Mouse (Mus musculus) CH12.LX (cell line): ENCODE measurements around the gene Csf2rb. TPM values are rescaled to one million over a fixed set of nuclear protein-coding genes. Genes with fewer than 3 reads are reported as not detected.

ENCODE experiments used
- DNase-seq: peaks from one replicate; pipeline ENCODE4 v3.0.0-alpha.2; 2013; ENCODE audit errors: extremely low read depth
- H3K27ac ChIP-seq: 2 replicates; pipeline ENCODE4 v1.5.1; 2012; ENCODE audit warnings: low read depth, mild to moderate bottlenecking, control low read depth, moderate library complexity; ENCODE audit not compliant: insufficient read depth
- H3K27me3 ChIP-seq: replicated peaks from 2 replicates; pipeline ENCODE3; 2012; ENCODE audit warnings: inconsistent platforms
- H3K36me3 ChIP-seq, 2 experiments: replicated peaks in 1 of 2; 2 replicates each; pipeline versions ENCODE3 to v1.6.1; 2012; ENCODE audit warnings: inconsistent platforms in 1 of 2, low read length in 1 of 2, mild to moderate bottlenecking in 1 of 2, mixed read lengths in 1 of 2, moderate library complexity in 1 of 2; ENCODE audit not compliant: control insufficient read depth in 1 of 2, insufficient read depth in 1 of 2
- H3K4me1 ChIP-seq, 2 experiments: 2 replicates each; pipeline ENCODE4 v1.6.1; 2012; ENCODE audit warnings: inconsistent platforms in 1 of 2, moderate library complexity in 1 of 2; ENCODE audit not compliant: insufficient read depth in 2 of 2, control insufficient read depth in 1 of 2
- H3K4me2 ChIP-seq: 2 replicates; pipeline ENCODE4 v1.6.1; 2012; ENCODE audit warnings: low read depth, mild to moderate bottlenecking, control low read depth; ENCODE audit not compliant: poor library complexity, insufficient read depth, severe bottlenecking
- H3K4me3 ChIP-seq, 3 experiments: fragments of 150-350 bp in 1 of 3; sonication (generic) in 1 of 3; replicated peaks in 1 of 3; 2 replicates each; pipeline versions ENCODE3 to v1.5.1; 2011 to 2012; ENCODE audit warnings: low read depth in 2 of 3, low read length in 2 of 3, mild to moderate bottlenecking in 2 of 3, moderate library complexity in 2 of 3, control low read depth in 1 of 3, improper control_type of control experiment in 1 of 3, inconsistent platforms in 1 of 3, mixed read lengths in 1 of 3; ENCODE audit not compliant: poor library complexity in 1 of 3
- H3K79me2 ChIP-seq: replicated peaks from 2 replicates; pipeline ENCODE4 v1.6.1; 2012; ENCODE audit warnings: mild to moderate bottlenecking, moderate library complexity; ENCODE audit not compliant: control insufficient read depth, poor library complexity, insufficient read depth, severe bottlenecking; ENCODE audit errors: extremely low read depth
- H3K9ac ChIP-seq: 2 replicates; pipeline ENCODE4 v1.6.1; 2012; ENCODE audit warnings: low read depth, mild to moderate bottlenecking, control low read depth, moderate library complexity; ENCODE audit not compliant: insufficient read depth
- H3K9me3 ChIP-seq: replicated peaks from 2 replicates; pipeline ENCODE3; 2012; ENCODE audit warnings: low read length, inconsistent platforms, mixed read lengths
- BHLHE40 ChIP-seq: IDR thresholded peaks from 2 replicates; pipeline ENCODE4 v1.6.1; 2011; ENCODE audit warnings: mild to moderate bottlenecking, low read depth, low read length, improper control_type of control experiment
- CHD1 ChIP-seq: IDR thresholded peaks from 2 replicates; pipeline ENCODE4 v1.6.1; 2012; ENCODE audit warnings: low read depth, low read length, improper control_type of control experiment, inconsistent platforms
- CTCF ChIP-seq, 2 experiments: IDR thresholded peaks in 1 of 2; conservative IDR thresholded peaks in 1 of 2; 2 replicates each; pipeline ENCODE4 v1.5.1; 2011 to 2012; ENCODE audit warnings: low read depth in 2 of 2, low read length in 2 of 2, improper control_type of control experiment in 1 of 2, inconsistent platforms in 1 of 2, mild to moderate bottlenecking in 1 of 2, moderate library complexity in 1 of 2
- ELF1 ChIP-seq: IDR thresholded peaks from 2 replicates; pipeline ENCODE4 v1.6.1; 2014; ENCODE audit warnings: low read depth, mild to moderate bottlenecking, inconsistent platforms, low read length, improper control_type of control experiment
- EP300 ChIP-seq: IDR thresholded peaks from 2 replicates; pipeline ENCODE4 v1.6.1; 2011; ENCODE audit warnings: low read length, improper control_type of control experiment
- GABPA ChIP-seq: IDR thresholded peaks from 2 replicates; pipeline ENCODE4 v1.6.1; 2012; ENCODE audit warnings: low read depth, low read length, improper control_type of control experiment, inconsistent platforms; ENCODE audit not compliant: insufficient replicate concordance
- HCFC1 ChIP-seq: IDR thresholded peaks from 2 replicates; pipeline ENCODE4 v1.6.1; 2012; ENCODE audit warnings: low read depth, mild to moderate bottlenecking, inconsistent platforms, low read length, improper control_type of control experiment
- JUN ChIP-seq: IDR thresholded peaks from 2 replicates; pipeline ENCODE4 v1.6.1; 2011; ENCODE audit warnings: low read depth, mild to moderate bottlenecking, low read length, improper control_type of control experiment, moderate library complexity; ENCODE audit not compliant: insufficient read depth
- JUND ChIP-seq: conservative IDR thresholded peaks from 2 replicates; pipeline ENCODE4 v1.6.1; 2011; ENCODE audit warnings: low read depth, low read length, improper control_type of control experiment
- MAFK ChIP-seq: IDR thresholded peaks from 2 replicates; pipeline ENCODE4 v1.6.1; 2011; ENCODE audit warnings: low read length, improper control_type of control experiment; ENCODE audit not compliant: insufficient replicate concordance
- MEF2A ChIP-seq: IDR thresholded peaks from 2 replicates; pipeline ENCODE4 v1.6.1; 2014; ENCODE audit warnings: low read depth, mild to moderate bottlenecking, inconsistent platforms, low read length, improper control_type of control experiment, borderline replicate concordance
- MXI1 ChIP-seq: IDR thresholded peaks from 2 replicates; pipeline ENCODE4 v1.6.1; 2011; ENCODE audit warnings: mild to moderate bottlenecking, low read depth, low read length, improper control_type of control experiment
- NRF1 ChIP-seq: IDR thresholded peaks from 2 replicates; pipeline ENCODE4 v1.6.1; 2014; ENCODE audit warnings: low read depth, mild to moderate bottlenecking, inconsistent platforms, low read length, improper control_type of control experiment, moderate library complexity
- POLR2A ChIP-seq: IDR thresholded peaks from 2 replicates; pipeline ENCODE4 v1.6.1; 2011; ENCODE audit warnings: low read depth, mild to moderate bottlenecking, improper control_type of control experiment, low read length
- POLR2AphosphoS2 ChIP-seq: IDR thresholded peaks from 2 replicates; pipeline ENCODE4 v1.6.1; 2011; ENCODE audit warnings: low read depth, low read length, improper control_type of control experiment
- RAD21 ChIP-seq: IDR thresholded peaks from 2 replicates; pipeline ENCODE4 v1.6.1; 2011; ENCODE audit warnings: low read depth, mild to moderate bottlenecking, low read length, improper control_type of control experiment, moderate library complexity
- SMC3 ChIP-seq: IDR thresholded peaks from 2 replicates; pipeline ENCODE4 v1.6.1; 2011; ENCODE audit warnings: low read depth, low read length, improper control_type of control experiment
- UBTF ChIP-seq: IDR thresholded peaks from 2 replicates; pipeline ENCODE4 v1.6.1; 2012; ENCODE audit warnings: low read depth, mild to moderate bottlenecking, inconsistent platforms, low read length, improper control_type of control experiment, moderate library complexity
- USF1 ChIP-seq: IDR thresholded peaks from 2 replicates; pipeline ENCODE4 v1.6.1; 2014; ENCODE audit warnings: low read depth, mild to moderate bottlenecking, inconsistent platforms, low read length, improper control_type of control experiment
- USF2 ChIP-seq: conservative IDR thresholded peaks from 2 replicates; pipeline ENCODE4 v1.6.1; 2011; ENCODE audit warnings: low read depth, low read length, improper control_type of control experiment
- ZNF384 ChIP-seq: IDR thresholded peaks from 2 replicates; pipeline ENCODE4 v1.6.1; 2012; ENCODE audit warnings: low read depth, low read length, improper control_type of control experiment, inconsistent platforms
- dilution Hi-C: fragments of 300-500 bp; cut with MboI; formaldehyde crosslinking; loops from 2 replicates; pipeline ENCODE4 v1.14.3; 2020; ENCODE audit warnings: low sequenced_read_pairs; ENCODE audit not compliant: extremely low pct_unique_long_range_greater_than_20kb, extremely low pct_ligation_motif_present
- in situ Hi-C: fragments of 300-500 bp; cut with MboI; formaldehyde crosslinking; loops from 3 replicates; pipeline ENCODE4 v1.14.3; 2019; ENCODE audit warnings: low sequenced_read_pairs, low pct_ligation_motif_present, low pct_unique_long_range_greater_than_20kb, mixed read lengths
- polyA plus RNA-seq: library from polyadenylated mRNA; unstranded; fragments of >175 nt; gene quantifications from 2 replicates; pipeline ENCODE4 v1.2.1, GENCODE M21; 2012; ENCODE audit warnings: low read depth; ENCODE audit not compliant: insufficient read length
- total RNA-seq, 2 experiments: library from RNA; depleted of rRNA; stranded (reverse); fragments of 300-350 nt in 1 of 2; fragments of >200 nt in 1 of 2; gene quantifications; 2 replicates each; pipeline ENCODE4 v1.2.3; 2012 to 2014

Csf2rb gene
- total and polyA plus RNA-seq, 3 experiments: 134 to 222 (median 179) TPM

DNA sequence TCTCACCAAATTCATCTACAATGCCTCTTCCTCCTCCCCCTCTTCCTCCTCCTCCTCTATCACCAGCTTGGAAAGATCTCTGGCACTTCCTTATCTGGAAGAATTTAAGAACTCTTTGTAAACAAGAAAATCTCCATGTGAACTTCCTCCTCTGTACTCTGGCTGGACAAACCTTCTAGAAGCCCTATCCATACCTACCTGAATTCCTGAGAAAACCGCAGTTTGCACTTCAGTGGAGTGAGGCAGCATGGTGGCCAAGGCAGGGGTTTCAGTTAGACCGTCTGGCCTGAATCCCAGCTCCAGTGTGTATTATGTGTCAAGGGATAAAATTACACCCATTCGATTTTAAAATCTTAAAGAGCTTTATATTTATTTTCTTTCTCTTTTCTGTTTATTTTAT, 47.2 kb downstream of the Csf2rb start:
- Histone ChIP-seq H3K9ac (no peak overlapping the region), H3K27me3 (peaks cover 77% of the 10 kb centered on the region), H3K4me1 (peaks cover 2 to 9% of the 10 kb centered on the region in 2 experiments; a peak in 3 of 4 replicates), H3K9me3 (peaks cover 4% of the 10 kb centered on the region), H3K27ac (no peak overlapping the region), H3K4me2 (no peak overlapping the region), H3K79me2 (no peaks in the 10 kb centered on the region), H3K36me3 (no peaks in the 10 kb centered on the region), H3K4me3 (no peak overlapping the region)
- no peak for DNase-seq
- dilution Hi-C loops (no loop called here), in situ Hi-C loops (no loop called here)
- TF ChIP-seq RAD21 (no peak), POLR2AphosphoS2 (no peak), EP300 (no peak), CHD1 (no peak), USF2 (no peak), MAFK (no peak), ZNF384 (no peak), MXI1 (no peak), ELF1 (no peak), MEF2A (no peak), JUN (no peak), CTCF (conservative IDR thresholded peaks at IDR 0.05 in 1 of 2, IDR thresholded peaks at IDR 0.05 in 1 of 2; ENCODE audit: low read depth in 2 of 2, low read length in 2 of 2) (no peak), HCFC1 (no peak), SMC3 (no peak)

DNA sequence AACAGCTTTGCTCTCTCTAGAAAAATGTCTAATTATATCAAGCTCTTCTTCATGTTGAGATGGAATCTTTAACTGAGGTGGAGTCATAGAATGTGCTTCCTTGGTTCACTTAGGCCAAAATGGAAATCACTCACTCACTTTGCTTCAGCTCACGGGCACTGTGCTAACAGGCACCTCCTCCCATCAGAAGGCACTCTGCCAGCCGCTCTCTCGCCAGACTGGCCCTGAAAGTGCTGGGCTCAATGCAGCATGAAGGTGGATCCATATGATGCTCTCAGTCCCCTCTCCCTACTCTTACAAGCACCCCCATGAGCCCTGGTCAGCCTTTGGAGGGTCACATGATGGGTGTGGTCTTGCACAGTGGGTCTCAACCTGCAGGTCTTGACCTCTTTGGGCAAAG, 48.7 kb downstream of the Csf2rb start:
- no peak overlapping the region for H3K4me3 ChIP-seq
- H3K27me3 ChIP-seq: peaks cover 87% of the 10 kb centered on the region
- no peak for DNase-seq
- in situ Hi-C loops: no loop called here
- no peak overlapping the region for H3K9ac ChIP-seq
- H3K4me2 ChIP-seq: no peak overlapping the region
- H3K79me2 ChIP-seq: no peaks in the 10 kb centered on the region
- H3K9me3 ChIP-seq: peaks cover 6% of the 10 kb centered on the region
- H3K27ac ChIP-seq: no peak overlapping the region
- TF ChIP-seq UBTF: no peak
- TF ChIP-seq RAD21: no peak
- no peak for TF ChIP-seq HCFC1
- no peak for TF ChIP-seq USF1
- TF ChIP-seq BHLHE40: no peak
- no peak for TF ChIP-seq EP300
- TF ChIP-seq POLR2A: no peak
- TF ChIP-seq JUND: no peak
- no peak for TF ChIP-seq MXI1
- no peak for TF ChIP-seq GABPA
- TF ChIP-seq NRF1: no peak
- dilution Hi-C loops: no loop called here
- H3K36me3 ChIP-seq: no peaks in the 10 kb centered on the region
- no peaks in the 10 kb centered on the region for H3K4me1 ChIP-seq
